Mouse (Mus musculus) adrenal gland (tissue): ENCODE data around the gene Fscn1.

Experiments used
- intact Hi-C: fragments of 180-260 bp; cut with DNase I; formaldehyde crosslinking; loops from one replicate; pipeline ENCODE4 v1.15.1; 2025
- long read RNA-seq, 2 experiments: library from polyadenylated mRNA; unstranded; transcript quantifications; one replicate each; pipeline ENCODE4 v2.0.0; 2020; ENCODE audit warnings: borderline replicate concordance in 1 of 2; ENCODE audit not compliant: insufficient replicate concordance in 1 of 2

Gene Fscn1
- long read RNA-seq, experiment 1, partial matches to known transcripts: 0 of 3 reads
- long read RNA-seq, experiment 1, other reads (novel, unspliced or antisense): 2 of 3 reads
- long read RNA-seq, experiment 2, partial matches to known transcripts: 0 of 2 reads
- long read RNA-seq, experiment 2, other reads (novel, unspliced or antisense): 0 of 2 reads

- intact Hi-C loops: no loop called here
Measured at GRCm38 (mm10) chr5:142959576-142960556, at the start of gene Fscn1. Gene Fscn1 (plus strand): TSS chr5:142960343.

- intact Hi-C loops: no loop called here
Measured at GRCm38 (mm10) chr5:142911629-142912028, 48.5 kb upstream of the Fscn1 start.

- intact Hi-C loops: no loop called here
Measured at GRCm38 (mm10) chr5:142912320-142912719, 47.8 kb upstream of the Fscn1 start.

- intact Hi-C loops: no loop called here
Measured at GRCm38 (mm10) chr5:142912739-142913138, 47.4 kb upstream of the Fscn1 start.

- intact Hi-C loops: no loop called here
Measured at GRCm38 (mm10) chr5:142915231-142915630, 44.9 kb upstream of the Fscn1 start.

DNA sequence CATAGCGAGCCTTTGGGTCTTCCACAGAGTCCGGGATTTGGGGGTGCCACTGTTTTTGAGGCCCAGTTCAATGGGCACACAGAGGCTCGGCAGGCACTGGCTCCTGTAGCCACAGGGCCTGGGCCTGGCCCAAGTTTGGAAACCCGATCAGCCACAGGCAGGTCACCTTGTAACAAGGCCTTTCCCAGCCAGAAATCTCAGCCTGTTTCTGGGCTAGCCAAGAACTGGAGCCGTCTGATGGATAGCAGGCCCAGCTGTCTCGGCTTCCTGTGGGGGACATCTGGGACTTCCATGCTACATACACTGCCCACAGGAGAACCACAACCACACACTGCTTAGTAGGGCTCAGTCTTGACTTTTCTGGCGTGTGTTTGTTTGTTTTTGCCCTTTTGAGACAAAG lies 43.5 kb upstream of the Fscn1 start:
- intact Hi-C loops: no loop called here

DNA sequence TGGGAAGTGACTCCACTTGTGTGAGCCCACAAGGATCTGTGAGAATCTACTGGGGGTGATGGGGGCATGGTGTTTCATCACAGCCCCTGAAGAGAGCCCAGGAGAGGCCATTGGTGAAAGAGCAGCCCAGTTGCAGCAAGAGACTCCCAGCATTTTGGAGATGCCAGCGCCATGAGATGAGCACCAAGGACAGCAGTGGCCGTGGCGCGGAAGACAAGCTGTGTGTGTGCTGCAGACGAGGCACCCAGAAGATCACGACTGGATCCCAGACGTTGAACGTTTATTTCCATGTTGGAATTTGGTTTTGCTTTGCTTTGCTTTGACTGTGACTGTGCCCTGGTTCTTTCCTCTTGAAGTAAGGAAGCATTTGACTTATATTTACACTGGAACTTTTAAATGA lies 42.7 kb upstream of the Fscn1 start:
- intact Hi-C loops: no loop called here

GRCm38 (mm10) chr5:142920311-142921073 lies 39.7 kb upstream of the Fscn1 start:
- intact Hi-C loops: no loop called here

GRCm38 (mm10) chr5:142921074-142921459 lies 39.1 kb upstream of the Fscn1 start:
- intact Hi-C loops: no loop called here

DNA sequence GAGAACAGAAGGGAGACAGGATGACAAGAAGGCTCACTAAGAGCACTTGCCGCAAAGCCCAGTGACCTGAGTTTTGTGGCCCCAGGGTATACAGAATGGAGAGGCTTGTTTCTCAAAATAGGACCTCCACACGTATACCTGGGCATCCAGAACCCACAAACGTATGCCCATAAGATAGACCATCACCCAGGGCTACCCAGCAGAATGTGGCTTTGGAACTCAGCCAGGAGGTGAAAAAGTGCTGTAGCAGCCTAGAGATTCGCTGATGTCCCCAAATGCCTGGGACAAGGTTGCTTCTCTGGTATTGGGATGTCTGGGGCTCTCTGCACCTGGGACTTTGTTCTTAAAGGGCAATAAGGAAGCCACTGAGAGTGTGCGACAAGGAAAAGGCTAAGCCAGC lies 37.9 kb upstream of the Fscn1 start:
- intact Hi-C loops: no loop called here

DNA sequence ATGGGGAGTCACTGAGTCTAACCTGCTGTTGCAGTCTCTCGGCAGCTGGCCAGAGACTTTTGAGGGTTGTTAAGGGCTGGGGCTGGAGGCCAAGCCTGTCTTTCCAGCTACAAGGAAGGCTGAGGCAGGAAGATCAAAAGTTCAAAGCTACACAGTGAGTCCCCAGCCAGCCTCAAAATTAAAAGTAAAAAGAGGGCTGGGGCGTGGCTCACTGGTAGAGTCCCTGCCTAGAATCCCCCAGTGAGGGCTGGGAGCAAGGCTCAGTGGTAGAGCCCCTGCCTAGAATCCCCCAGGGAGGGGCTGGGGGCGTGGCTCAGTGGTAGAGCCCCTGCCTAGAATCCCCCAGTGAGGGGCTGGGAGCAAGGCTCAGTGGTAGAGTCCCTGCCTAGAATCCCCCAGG lies 36.4 kb upstream of the Fscn1 start:
- intact Hi-C loops: no loop called here

GRCm38 (mm10) chr5:142924336-142924959 lies 35.7 kb upstream of the Fscn1 start:
- intact Hi-C loops: no loop called here

DNA sequence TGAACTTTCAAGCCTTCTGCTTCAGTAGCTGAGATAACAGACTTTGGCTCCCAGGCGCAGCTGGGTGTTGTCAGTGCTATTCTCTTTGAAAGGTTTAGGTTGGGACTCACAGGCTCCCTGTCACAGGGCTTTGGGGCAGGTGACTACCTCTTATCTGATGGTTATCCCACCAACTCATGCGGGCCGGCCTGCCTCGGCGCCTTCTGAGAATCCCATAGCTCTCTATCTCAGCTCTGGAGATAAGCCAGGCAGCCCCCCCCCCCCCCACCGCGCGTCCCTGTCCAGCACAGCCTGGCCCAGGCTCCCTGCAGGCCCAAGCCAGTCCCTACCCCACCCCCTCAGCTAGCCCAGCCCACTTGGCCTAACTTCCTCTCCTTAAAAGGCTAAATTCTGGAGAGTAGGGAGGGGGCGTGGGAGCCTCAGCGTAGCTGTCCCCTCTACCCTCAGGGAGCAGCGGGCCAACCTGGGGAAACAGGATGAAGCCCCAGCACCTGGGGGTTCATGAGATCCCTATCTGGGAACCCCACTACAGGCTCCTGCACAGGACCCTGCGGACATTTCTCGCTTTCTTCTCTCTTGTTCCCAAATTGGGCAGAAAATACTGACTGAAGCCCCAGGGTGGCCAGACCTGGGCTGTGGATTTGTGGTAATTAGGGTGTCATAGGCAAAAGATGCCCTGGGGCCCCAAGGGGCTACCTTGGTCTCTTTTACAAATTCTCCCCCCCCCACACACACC lies 33.8 kb upstream of the Fscn1 start:
- intact Hi-C loops: no loop called here

DNA sequence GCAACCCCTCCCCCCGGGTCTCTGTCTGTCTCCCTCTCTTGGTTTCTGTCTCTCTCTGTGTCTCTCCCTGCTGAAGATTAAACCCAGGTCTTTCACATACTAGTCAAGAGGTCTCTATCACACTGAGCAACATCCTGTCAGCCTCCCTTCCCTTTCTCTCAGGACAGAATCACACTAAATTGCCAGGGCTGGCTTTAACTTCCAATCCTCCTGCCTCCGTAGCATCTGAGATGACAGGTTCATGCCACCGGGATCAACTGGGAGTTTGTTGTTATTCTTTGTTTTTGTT lies 33.3 kb upstream of the Fscn1 start:
- intact Hi-C loops: no loop called here

- intact Hi-C loops: no loop called here
Measured at GRCm38 (mm10) chr5:142927341-142927930, 32.7 kb upstream of the Fscn1 start.

GRCm38 (mm10) chr5:142928749-142929399 lies 31.3 kb upstream of the Fscn1 start:
- intact Hi-C loops: no loop called here

DNA sequence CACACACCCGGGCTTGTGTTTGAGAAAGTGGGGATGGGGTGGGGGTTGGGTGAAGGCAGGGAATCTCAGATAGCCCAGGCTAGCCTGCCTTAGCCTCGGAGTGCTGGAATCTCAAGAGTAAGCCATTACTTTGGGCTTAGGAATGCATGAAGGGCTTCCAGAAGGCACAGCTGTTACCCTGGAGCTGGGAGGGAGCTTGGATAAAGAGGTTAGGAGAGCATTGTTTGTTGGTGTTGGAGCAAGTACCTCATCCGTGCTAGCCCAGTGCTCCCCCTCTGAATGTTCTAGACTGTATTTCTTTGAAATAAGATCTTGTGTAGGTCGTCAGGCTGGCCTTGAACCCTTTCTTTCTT lies 30.8 kb upstream of the Fscn1 start:
- intact Hi-C loops: no loop called here

GRCm38 (mm10) chr5:142931241-142931745 lies 28.9 kb upstream of the Fscn1 start:
- intact Hi-C loops: no loop called here

DNA sequence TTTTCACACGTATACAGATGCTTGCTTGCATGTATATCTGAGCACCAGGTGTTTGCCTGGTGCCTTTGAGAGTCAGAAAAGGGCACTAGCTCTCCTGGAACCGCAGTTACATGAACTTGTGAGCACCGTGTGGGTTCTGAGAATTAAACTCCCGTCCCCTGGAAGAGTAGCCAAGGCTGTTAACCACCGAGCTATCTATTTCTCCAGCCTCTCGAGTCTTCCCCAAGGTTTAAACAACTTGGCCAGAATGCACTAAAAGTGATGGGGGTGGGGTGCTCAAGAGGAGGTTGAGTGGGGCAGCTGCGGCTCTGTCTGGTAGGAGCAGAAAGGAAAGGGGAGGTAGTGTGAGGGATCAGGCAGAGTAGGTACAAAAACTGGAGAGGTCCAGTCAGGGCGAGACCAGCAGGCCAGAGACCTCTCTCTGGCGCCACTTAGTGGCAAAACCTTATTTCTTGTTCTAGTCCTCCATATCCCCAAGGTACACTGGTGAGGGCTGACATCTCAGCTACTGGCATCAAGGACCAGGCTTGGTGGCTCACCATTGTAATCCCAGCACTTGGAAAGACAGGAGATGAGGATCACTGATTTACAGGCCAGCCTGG lies 28.0 kb upstream of the Fscn1 start:
- intact Hi-C loops: loop anchor here (2.0 kb wide), 1 partner anchor 53 kb away; no protein-coding TSS in a partner anchor
